Mouse (Mus musculus) heart, postnatal 0 days (tissue): ENCODE measurements around the gene Tsen54.

ENCODE experiments used
- CTCF ChIP-seq: IDR thresholded peaks from 2 replicates; pipeline ENCODE4 v1.5.1; 2016; ENCODE audit warnings: antibody characterized with exemption, control low read depth, low read depth
- EP300 ChIP-seq: IDR thresholded peaks from 2 replicates; pipeline ENCODE4 v1.6.1; 2016; ENCODE audit warnings: antibody characterized with exemption, low read depth

DNA sequence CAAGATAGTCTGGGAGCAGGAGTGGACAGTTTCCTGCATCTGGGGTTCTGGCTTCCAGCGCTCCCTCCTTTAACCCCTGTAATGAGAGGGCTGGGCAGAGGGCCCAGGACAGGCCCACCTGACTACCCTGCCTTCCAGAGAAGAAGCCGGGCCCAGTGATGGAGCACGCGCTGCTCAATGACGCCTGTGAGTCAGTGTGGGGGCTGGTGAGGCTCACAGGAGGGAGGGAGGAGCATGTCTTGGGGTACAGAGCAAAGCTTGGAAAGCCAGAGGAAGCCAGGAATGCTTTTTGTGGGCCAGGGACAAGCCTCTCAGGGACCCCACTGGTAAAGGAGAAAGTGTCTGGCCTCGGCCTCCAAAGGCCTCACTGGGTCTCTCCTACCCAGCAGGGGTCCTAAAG lies 40.1 kb downstream of the Tsen54 start:
- TF ChIP-seq CTCF (no peak), EP300 (no peak)
